Mouse (Mus musculus) embryonic facial prominence, embryonic 11.5 days (tissue): ENCODE results near the gene Cops9. TPM values are rescaled to one million over a fixed set of nuclear protein-coding genes. Genes with fewer than 3 reads are reported as not detected.

Experiments
- ATAC-seq: fragments of 200-750 bp; cut with Nextera tagmentation; replicated peaks from 2 replicates; pipeline ENCODE4 v1.8.0; 2017; ENCODE audit warnings: low read depth; ENCODE audit not compliant: insufficient number of reproducible peaks, low FRiP score, low TSS enrichment
- DNase-seq: peaks from one replicate; pipeline ENCODE4 v3.0.0-alpha.2; 2015; ENCODE audit warnings: low spot score
- H3K27ac ChIP-seq: fragments of 300-500 bp; sonication (generic); replicated peaks from 2 replicates; pipeline ENCODE4 v1.5.1; 2014; ENCODE audit warnings: mild to moderate bottlenecking, low read depth, low read length, control low read depth
- H3K27me3 ChIP-seq: fragments of 300-500 bp; sonication (generic); 2 replicates; pipeline ENCODE4 v1.6.1; 2014; ENCODE audit warnings: mild to moderate bottlenecking, low read length, moderate library complexity, mixed read lengths; ENCODE audit not compliant: control insufficient read depth, insufficient read depth
- H3K36me3 ChIP-seq: fragments of 300-500 bp; sonication (generic); replicated peaks from 2 replicates; pipeline ENCODE4 v1.6.1; 2014; ENCODE audit warnings: low read depth, mild to moderate bottlenecking, low read length, moderate library complexity, mixed read lengths; ENCODE audit not compliant: control insufficient read depth, insufficient read depth
- H3K4me1 ChIP-seq: fragments of 300-500 bp; sonication (generic); 2 replicates; pipeline ENCODE4 v1.6.1; 2014; ENCODE audit warnings: low read length, mixed read lengths; ENCODE audit not compliant: control insufficient read depth, insufficient read depth
- H3K4me2 ChIP-seq: fragments of 300-500 bp; sonication (generic); 2 replicates; pipeline ENCODE4 v1.6.1; 2014; ENCODE audit warnings: low read depth, mild to moderate bottlenecking, control low read depth, low read length, moderate library complexity
- H3K4me3 ChIP-seq: fragments of 300-500 bp; sonication (generic); 2 replicates; pipeline ENCODE4 v1.5.1; 2014; ENCODE audit warnings: low read depth, low read length, control low read depth
- H3K9ac ChIP-seq: fragments of 300-500 bp; sonication (generic); replicated peaks from 2 replicates; pipeline ENCODE4 v1.6.1; 2014; ENCODE audit warnings: mild to moderate bottlenecking, control low read depth, low read length
- H3K9me3 ChIP-seq: fragments of 300-500 bp; sonication (generic); replicated peaks from 2 replicates; pipeline ENCODE4 v1.6.1; 2016; ENCODE audit warnings: mild to moderate bottlenecking, low read length, inconsistent platforms, mixed read lengths; ENCODE audit not compliant: control insufficient read depth
- WGBS: fragments of 180-500 bp; shearing (Covaris S2); extraction: QIAGEN DNeasy Blood & Tissue Kit; methylation state at CpG from one replicate; pipeline ENCODE4 v1.1.7; 2014; 5-methylcytosine and 5-hydroxymethylcytosine counted together
- polyA plus RNA-seq: library from polyadenylated mRNA; unstranded; fragments of >200 nt; fragmentation: Nextera tagmentation; extraction: Ambion mirVana; gene quantifications from 2 replicates; pipeline ENCODE4 v1.2.1, GENCODE M21; 2014

Gene Cops9
- polyA plus RNA-seq, 1 experiment from 2014 or later: 307 TPM

- Histone ChIP-seq H3K4me3 (no peak overlapping the region), H3K4me2 (no peak overlapping the region), H3K36me3 (no peaks in the 10 kb centered on the region), H3K27me3 (no peaks in the 10 kb centered on the region), H3K27ac (no peak overlapping the region), H3K9me3 (no peaks in the 10 kb centered on the region), H3K9ac (no peak overlapping the region), H3K4me1 (no peaks in the 10 kb centered on the region)
- DNase-seq (no peak), ATAC-seq (no peak)
- WGBS: 82% methylated on average over 10 of the region's 10 CpGs
Observed at GRCm38 (mm10) chr1:92675932-92676675, 34.3 kb upstream of the Cops9 start.

- 86% methylated on average over 5 of the region's 5 CpGs for WGBS
- Histone ChIP-seq H3K36me3 (no peaks in the 10 kb centered on the region), H3K4me2 (no peak overlapping the region), H3K9me3 (no peaks in the 10 kb centered on the region), H3K4me3 (no peak overlapping the region), H3K9ac (no peak overlapping the region), H3K27me3 (no peaks in the 10 kb centered on the region), H3K27ac (no peak overlapping the region), H3K4me1 (no peaks in the 10 kb centered on the region)
- DNase-seq (no peak), ATAC-seq (no peak)
Observed at GRCm38 (mm10) chr1:92673258-92673782, 31.5 kb upstream of the Cops9 start.

GRCm38 (mm10) chr1:92671326-92671725 is 29.5 kb upstream of the Cops9 start:
- Histone ChIP-seq H3K9ac (no peak overlapping the region), H3K27ac (no peak overlapping the region), H3K4me1 (no peaks in the 10 kb centered on the region), H3K4me3 (no peak overlapping the region), H3K9me3 (no peaks in the 10 kb centered on the region), H3K27me3 (no peaks in the 10 kb centered on the region), H3K36me3 (no peaks in the 10 kb centered on the region), H3K4me2 (no peak overlapping the region)
- no peak for ATAC-seq
- 83% methylated on average over 4 of the region's 4 CpGs for WGBS
- DNase-seq: no peak

GRCm38 (mm10) chr1:92669430-92669829 is 27.6 kb upstream of the Cops9 start:
- no peak for DNase-seq
- 88% methylated on average over 3 of the region's 3 CpGs for WGBS
- Histone ChIP-seq H3K9me3 (no peaks in the 10 kb centered on the region), H3K27me3 (no peaks in the 10 kb centered on the region), H3K9ac (no peak overlapping the region), H3K4me3 (no peak overlapping the region), H3K27ac (no peak overlapping the region), H3K4me1 (no peaks in the 10 kb centered on the region), H3K36me3 (no peaks in the 10 kb centered on the region), H3K4me2 (no peak overlapping the region)
- ATAC-seq: no peak

GRCm38 (mm10) chr1:92667106-92667505 is 25.3 kb upstream of the Cops9 start:
- no peaks in the 10 kb centered on the region for H3K9me3 ChIP-seq
- no peak overlapping the region for H3K27ac ChIP-seq
- H3K4me1 ChIP-seq: no peaks in the 10 kb centered on the region
- no peaks in the 10 kb centered on the region for H3K36me3 ChIP-seq
- no peak overlapping the region for H3K4me3 ChIP-seq
- 80% methylated on average over 6 of the region's 6 CpGs for WGBS
- no peak overlapping the region for H3K9ac ChIP-seq
- ATAC-seq (no peak), DNase-seq (no peak)
- H3K4me2 ChIP-seq: no peak overlapping the region
- no peaks in the 10 kb centered on the region for H3K27me3 ChIP-seq

- no peak for ATAC-seq
- Histone ChIP-seq H3K4me2 (no peak overlapping the region), H3K9ac (no peak overlapping the region), H3K4me1 (no peaks in the 10 kb centered on the region), H3K27me3 (no peaks in the 10 kb centered on the region), H3K4me3 (no peak overlapping the region), H3K9me3 (no peaks in the 10 kb centered on the region), H3K36me3 (no peaks in the 10 kb centered on the region), H3K27ac (no peak overlapping the region)
- DNase-seq: no peak
- 68% methylated on average over 5 of the region's 5 CpGs for WGBS
Observed at GRCm38 (mm10) chr1:92659392-92659791, 17.6 kb upstream of the Cops9 start.

GRCm38 (mm10) chr1:92657025-92657820 is 15.4 kb upstream of the Cops9 start:
- Histone ChIP-seq H3K27me3 (no peaks in the 10 kb centered on the region), H3K9me3 (no peaks in the 10 kb centered on the region), H3K27ac (no peak overlapping the region), H3K4me3 (no peak overlapping the region), H3K9ac (no peak overlapping the region), H3K4me1 (no peaks in the 10 kb centered on the region), H3K36me3 (no peaks in the 10 kb centered on the region), H3K4me2 (no peak overlapping the region)
- 77% methylated on average over 11 of the region's 11 CpGs for WGBS
- ATAC-seq: no peak
- no peak for DNase-seq

- H3K4me1 ChIP-seq: no peaks in the 10 kb centered on the region
- no peak overlapping the region for H3K27ac ChIP-seq
- H3K4me3 ChIP-seq: no peak overlapping the region
- no peak for DNase-seq
- H3K36me3 ChIP-seq: no peaks in the 10 kb centered on the region
- no peak overlapping the region for H3K4me2 ChIP-seq
- H3K27me3 ChIP-seq: no peaks in the 10 kb centered on the region
- H3K9ac ChIP-seq: no peak overlapping the region
- WGBS: 64% methylated on average over 2 of the region's 2 CpGs
- no peaks in the 10 kb centered on the region for H3K9me3 ChIP-seq
- no peak for ATAC-seq
Observed at GRCm38 (mm10) chr1:92654676-92655075, 12.9 kb upstream of the Cops9 start.
